Mouse (Mus musculus) lung, adult 2 months (tissue): ENCODE measurements around the gene Tmem80.

ENCODE experiments used
- CTCF ChIP-seq: fragments of 200-500 bp; IDR thresholded peaks from 2 replicates; pipeline ENCODE4 v1.5.1; 2011; ENCODE audit warnings: mild to moderate bottlenecking, low read length, control low read depth; ENCODE audit not compliant: insufficient read depth
- POLR2A ChIP-seq: fragments of 200-500 bp; IDR thresholded peaks from 2 replicates; pipeline ENCODE4 v1.6.1; 2011; ENCODE audit warnings: low read depth, mild to moderate bottlenecking, control low read depth, low read length, borderline replicate concordance; ENCODE audit errors: extremely low read depth

DNA sequence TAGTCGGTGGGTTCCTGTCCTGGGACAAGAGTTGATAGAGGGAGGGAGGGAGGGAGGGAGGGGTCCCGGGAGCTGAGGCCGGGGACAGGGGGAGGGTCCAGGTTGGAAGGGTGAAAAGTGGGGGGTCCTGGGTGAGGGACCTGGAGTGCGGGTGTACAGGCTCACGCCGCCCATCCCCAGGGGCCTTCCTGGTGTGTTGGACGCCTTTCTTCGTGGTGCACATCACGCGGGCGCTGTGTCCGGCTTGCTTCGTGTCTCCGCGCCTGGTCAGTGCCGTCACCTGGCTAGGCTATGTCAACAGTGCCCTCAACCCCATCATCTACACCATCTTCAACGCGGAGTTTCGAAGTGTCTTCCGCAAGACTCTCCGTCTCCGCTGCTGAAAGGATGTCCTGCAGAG lies 33.1 kb upstream of the Tmem80 start:
- TF ChIP-seq POLR2A (no peak), CTCF (no peak)
